Mouse (Mus musculus): Measurements from ENCODE around the gene Fbln1. TPM values are rescaled to one million over a fixed set of nuclear protein-coding genes. Genes with fewer than 3 reads are reported as not detected.

Fbln1 gene
- polyA plus RNA-seq, 1 experiment = 10.9 TPM

DNA sequence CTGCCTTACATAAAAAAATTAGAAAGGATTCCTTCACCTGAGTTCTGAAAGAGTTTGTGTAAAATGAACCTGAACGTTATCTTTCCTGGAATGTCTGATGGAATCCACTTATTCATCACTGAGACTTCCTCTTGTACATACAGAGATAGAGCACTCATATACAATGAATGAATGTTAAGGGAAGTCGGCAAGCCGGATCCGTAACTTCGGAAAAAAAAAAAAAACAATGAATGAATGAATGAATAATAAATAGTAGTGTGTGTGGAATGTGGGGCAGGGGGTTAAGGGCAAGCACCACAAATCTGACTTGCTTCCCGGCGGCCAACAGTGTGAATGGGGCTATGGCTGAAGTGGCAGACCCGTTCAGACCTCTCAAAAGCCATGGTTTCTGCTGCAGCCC lies 28.2 kb upstream of the Fbln1 start:
- no peak for TF ChIP-seq POLR2A (IDR thresholded peaks at IDR 0.05; ENCODE audit: extremely low read depth, insufficient read depth, low read length)
- TF ChIP-seq CTCF (IDR thresholded peaks at IDR 0.05; ENCODE audit: extremely low read depth, insufficient read depth, low read length) = no peak
- Histone ChIP-seq H3K4me1 (ENCODE audit: control insufficient read depth, insufficient read depth, low read length) (no peaks in the 10 kb centered on the region), H3K27ac (ENCODE audit: insufficient read depth, low read length) (no peak overlapping the region), H3K4me3 (ENCODE audit: insufficient read depth, low read length) (no peak overlapping the region)

DNA sequence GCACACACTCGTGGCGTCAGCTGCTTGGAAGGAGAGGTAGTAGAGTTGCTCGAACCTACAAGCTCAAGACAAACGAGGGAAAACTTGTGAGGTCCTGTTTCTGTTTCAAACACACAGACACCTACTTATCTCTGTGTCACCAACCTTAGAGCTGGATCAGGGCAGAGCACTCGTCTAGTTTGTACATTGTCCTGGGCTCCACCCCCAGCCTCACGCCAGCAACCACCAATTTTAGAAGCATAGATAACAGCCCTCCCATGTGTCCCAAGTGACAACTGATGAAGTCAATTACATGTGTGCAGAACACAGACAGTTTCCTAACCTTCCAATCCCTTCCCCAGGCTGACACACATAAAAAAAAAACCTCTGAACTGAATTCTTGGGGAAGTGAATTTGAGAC lies 27.6 kb upstream of the Fbln1 start:
- no peak overlapping the region for H3K4me3 ChIP-seq (ENCODE audit: insufficient read depth, low read length)
- H3K27ac ChIP-seq (ENCODE audit: insufficient read depth, low read length) = no peak overlapping the region
- no peaks in the 10 kb centered on the region for H3K4me1 ChIP-seq (ENCODE audit: control insufficient read depth, insufficient read depth, low read length)
- TF ChIP-seq CTCF (IDR thresholded peaks at IDR 0.05; ENCODE audit: extremely low read depth, insufficient read depth, low read length) = no peak
- TF ChIP-seq POLR2A (IDR thresholded peaks at IDR 0.05; ENCODE audit: extremely low read depth, insufficient read depth, low read length) = no peak

DNA sequence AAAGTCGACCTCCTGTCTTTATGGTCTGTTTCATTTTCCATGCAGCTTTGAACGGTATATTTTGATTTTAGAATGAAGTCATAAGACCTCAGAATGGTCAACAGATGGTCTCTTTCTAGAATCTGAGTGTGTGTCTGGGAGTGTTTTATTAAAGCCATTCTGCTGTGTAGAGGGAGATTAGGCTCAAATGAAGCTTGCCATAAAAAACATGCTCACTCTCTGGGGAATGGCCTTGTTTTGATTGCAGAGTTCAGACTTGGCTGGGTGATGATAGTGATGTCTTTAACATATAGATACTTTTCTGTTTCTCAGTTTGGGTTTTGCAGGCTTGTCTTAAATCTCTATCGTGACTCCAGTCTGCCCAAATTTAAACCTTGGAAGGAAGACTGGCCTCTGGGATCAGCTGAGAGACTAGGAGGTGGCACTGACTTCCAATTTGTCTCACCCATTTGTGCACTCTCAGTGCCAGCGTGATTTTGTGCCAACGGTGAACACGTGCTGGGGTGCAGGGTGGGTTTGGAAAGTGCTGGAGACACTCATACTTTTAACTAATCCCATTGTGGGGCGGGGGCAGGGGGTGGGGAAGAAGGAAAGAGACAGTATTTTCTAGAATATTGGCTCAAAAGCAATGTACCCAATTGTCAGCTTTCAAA lies 26.1 kb upstream of the Fbln1 start:
- TF ChIP-seq CTCF (IDR thresholded peaks at IDR 0.05; ENCODE audit: extremely low read depth, insufficient read depth, low read length) = no peak
- Histone ChIP-seq H3K4me3 (ENCODE audit: insufficient read depth, low read length) (no peak overlapping the region), H3K4me1 (ENCODE audit: control insufficient read depth, insufficient read depth, low read length) (no peaks in the 10 kb centered on the region), H3K27ac (ENCODE audit: insufficient read depth, low read length) (no peak overlapping the region)

DNA sequence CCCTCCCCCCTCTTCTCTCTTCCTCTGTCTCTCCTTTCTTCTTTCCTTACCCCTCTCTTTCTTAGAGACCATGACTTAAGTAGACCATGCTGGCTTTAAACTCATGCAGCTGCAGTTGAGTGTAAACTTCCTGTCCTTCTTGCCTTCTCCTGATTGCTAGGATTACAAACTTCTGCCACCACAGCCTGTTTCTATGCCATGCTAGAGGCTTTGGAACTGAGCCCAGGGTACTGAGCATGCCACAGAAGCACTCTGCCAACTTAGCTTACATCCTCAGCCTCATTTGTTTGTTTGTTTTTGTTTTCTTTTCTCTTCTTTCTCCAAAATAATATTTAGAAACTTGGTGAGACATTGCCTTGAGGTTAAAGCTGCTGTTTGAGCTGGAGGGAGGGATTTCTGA lies 25.4 kb upstream of the Fbln1 start:
- no peak overlapping the region for H3K4me3 ChIP-seq (ENCODE audit: insufficient read depth, low read length)
- TF ChIP-seq CTCF (IDR thresholded peaks at IDR 0.05; ENCODE audit: extremely low read depth, insufficient read depth, low read length) (no peak), POLR2A (IDR thresholded peaks at IDR 0.05; ENCODE audit: extremely low read depth, insufficient read depth, low read length) (no peak)
- H3K4me1 ChIP-seq (ENCODE audit: control insufficient read depth, insufficient read depth, low read length) = no peaks in the 10 kb centered on the region

DNA sequence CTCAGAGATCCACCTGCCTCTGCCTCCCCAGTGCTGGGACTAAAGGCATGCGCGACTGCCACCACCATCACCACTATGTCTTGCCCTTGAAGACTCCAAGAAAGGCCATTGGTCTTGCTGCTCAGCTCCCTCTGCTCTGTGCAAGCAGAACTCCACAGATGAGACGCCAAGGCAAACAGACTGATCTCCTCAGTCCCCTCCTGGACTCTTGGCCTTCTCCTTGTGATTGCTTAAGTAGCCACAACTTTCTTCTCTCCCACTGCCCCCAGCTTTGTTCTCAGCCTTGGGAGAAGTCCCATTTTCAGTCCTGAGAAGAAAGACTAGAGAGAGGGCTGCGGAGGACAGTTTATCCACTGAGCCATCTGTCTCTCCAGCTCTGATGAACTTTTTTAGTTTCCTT lies 23.7 kb upstream of the Fbln1 start:
- no peaks in the 10 kb centered on the region for H3K4me1 ChIP-seq (ENCODE audit: control insufficient read depth, insufficient read depth, low read length)
- H3K4me3 ChIP-seq (ENCODE audit: insufficient read depth, low read length) = no peak overlapping the region
- H3K27ac ChIP-seq (ENCODE audit: insufficient read depth, low read length) = no peak overlapping the region
- TF ChIP-seq POLR2A (IDR thresholded peaks at IDR 0.05; ENCODE audit: extremely low read depth, insufficient read depth, low read length) (no peak), CTCF (IDR thresholded peaks at IDR 0.05; ENCODE audit: extremely low read depth, insufficient read depth, low read length) (no peak)

More for the DNA sequence above, 25.4 kb upstream of the Fbln1 start:
- no peak overlapping the region for H3K27ac ChIP-seq (ENCODE audit: insufficient read depth, low read length)

DNA sequence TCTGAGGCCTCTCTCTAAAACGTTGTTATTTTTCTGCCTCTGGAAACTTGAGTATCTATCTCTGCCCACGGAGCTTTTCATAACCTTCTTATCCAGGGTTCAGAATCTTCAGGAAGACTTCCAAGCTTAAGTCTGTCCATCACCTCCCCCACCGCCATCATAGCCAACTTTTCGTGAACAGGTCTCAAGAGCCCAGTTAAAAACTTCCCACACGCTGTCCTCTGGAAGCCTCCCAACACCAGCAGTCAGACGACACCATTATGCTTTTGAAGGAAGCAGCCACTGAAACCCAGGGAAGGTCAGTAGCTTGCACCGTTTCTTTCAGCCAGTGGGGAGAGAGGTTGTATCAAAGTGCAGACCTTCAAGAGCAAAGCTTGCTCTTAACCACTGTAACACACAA lies 18.8 kb upstream of the Fbln1 start:
- Histone ChIP-seq H3K27ac (ENCODE audit: insufficient read depth, low read length) (no peak overlapping the region), H3K4me1 (ENCODE audit: control insufficient read depth, insufficient read depth, low read length) (no peaks in the 10 kb centered on the region), H3K4me3 (ENCODE audit: insufficient read depth, low read length) (no peak overlapping the region)
- no peak for TF ChIP-seq CTCF (IDR thresholded peaks at IDR 0.05; ENCODE audit: extremely low read depth, insufficient read depth, low read length)
- no peak for TF ChIP-seq POLR2A (IDR thresholded peaks at IDR 0.05; ENCODE audit: extremely low read depth, insufficient read depth, low read length)

DNA sequence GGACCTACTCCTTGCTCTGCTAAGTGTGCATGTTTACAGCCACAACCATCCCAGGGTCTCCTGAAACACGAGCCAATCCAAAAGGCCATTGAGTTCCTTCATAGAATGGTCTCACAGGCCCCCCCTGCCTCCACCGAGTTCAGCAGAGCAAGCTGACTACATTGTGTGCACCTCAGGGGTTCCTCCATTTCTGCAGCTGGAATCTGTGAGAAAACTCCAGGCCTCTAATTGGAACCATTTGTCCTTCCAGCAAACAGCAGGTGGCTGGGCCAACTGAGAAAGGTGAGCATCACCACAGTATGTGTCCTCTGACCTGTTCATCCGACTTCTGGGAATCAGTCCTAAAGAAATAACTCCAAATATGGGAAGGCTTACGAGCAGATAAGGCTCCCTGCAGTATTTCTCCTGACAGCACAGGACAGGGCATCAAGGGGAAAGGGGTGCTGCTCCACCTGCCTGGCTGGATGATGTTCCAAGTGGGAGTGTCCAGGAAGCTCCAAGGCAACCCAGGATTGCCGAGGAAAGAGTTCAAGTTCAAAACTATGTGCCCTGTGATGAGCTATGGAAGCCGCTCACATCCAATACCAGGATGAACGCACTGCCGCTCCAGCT lies 17.5 kb upstream of the Fbln1 start:
- H3K27ac ChIP-seq (ENCODE audit: insufficient read depth, low read length) = no peak overlapping the region
- no peak for TF ChIP-seq CTCF (IDR thresholded peaks at IDR 0.05; ENCODE audit: extremely low read depth, insufficient read depth, low read length)
- TF ChIP-seq POLR2A (IDR thresholded peaks at IDR 0.05; ENCODE audit: extremely low read depth, insufficient read depth, low read length) = no peak
- H3K4me1 ChIP-seq (ENCODE audit: control insufficient read depth, insufficient read depth, low read length) = no peaks in the 10 kb centered on the region
- H3K4me3 ChIP-seq (ENCODE audit: insufficient read depth, low read length) = no peak overlapping the region

DNA sequence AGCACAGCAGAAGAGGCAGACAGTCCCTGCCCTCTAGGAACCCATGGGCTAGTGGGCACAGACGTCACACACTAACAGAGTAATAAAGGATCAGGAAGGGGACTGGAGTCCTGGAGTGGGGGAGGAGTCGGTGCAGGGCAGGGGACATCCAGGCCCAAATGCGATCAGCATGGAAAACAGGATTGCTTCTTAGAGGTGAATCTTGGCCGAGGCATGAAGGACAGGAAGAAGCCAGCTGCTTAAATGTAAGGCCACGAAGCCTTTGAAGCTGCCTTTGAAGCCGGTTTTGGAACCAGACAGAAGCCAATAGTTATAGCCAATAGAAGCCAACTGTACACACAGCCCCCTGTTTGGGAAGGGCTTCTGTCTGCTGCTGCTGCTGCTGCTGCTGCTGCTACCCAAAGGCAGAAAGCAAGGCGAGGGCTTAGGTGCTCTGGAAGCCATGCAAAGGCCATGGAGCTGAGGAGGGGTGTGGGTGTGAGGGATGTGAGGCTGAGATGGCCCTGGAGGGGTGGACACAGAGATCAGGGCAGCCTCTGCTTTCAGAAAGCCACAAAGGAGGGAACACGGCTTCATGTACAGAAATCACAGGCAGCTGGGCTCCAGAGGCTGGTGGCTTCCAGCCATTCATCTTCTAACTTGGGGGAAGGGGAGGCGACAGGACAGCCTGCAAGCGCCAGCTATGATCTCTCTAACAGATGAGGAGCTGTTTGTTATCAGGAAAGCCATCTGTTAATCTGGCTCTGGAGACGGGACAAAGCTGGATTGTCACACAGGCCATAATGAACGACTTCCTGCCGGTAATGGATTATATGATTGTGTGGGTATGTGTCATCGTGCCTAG lies 5.1 kb upstream of the Fbln1 start:
- no peak for TF ChIP-seq POLR2A (IDR thresholded peaks at IDR 0.05; ENCODE audit: extremely low read depth, insufficient read depth, low read length)
- TF ChIP-seq CTCF (IDR thresholded peaks at IDR 0.05; ENCODE audit: extremely low read depth, insufficient read depth, low read length) = no peak
- H3K4me1 ChIP-seq (ENCODE audit: control insufficient read depth, insufficient read depth, low read length) = no peaks in the 10 kb centered on the region
- H3K4me3 ChIP-seq (ENCODE audit: insufficient read depth, low read length) = no peak overlapping the region
- no peak overlapping the region for H3K27ac ChIP-seq (ENCODE audit: insufficient read depth, low read length)

DNA sequence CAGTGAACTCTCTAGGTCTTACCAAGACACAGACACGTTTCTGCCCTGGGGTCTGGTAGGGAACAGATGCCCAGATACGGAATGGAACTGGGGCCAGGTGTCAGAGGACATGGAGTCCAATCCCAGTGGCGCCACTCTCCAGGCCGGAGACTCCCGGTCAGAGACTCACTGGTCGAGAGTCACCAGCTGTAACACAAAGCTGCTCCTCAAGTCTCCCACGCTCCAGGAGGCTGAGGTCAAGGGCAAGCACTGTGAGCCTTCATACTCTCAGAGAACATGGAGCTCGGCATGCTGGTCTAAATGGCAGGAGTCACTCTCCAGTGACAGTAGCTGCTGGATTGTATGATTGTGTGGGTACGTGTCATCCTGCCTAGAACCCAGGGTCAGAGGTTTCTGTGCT lies 3.5 kb upstream of the Fbln1 start:
- TF ChIP-seq POLR2A (IDR thresholded peaks at IDR 0.05; ENCODE audit: extremely low read depth, insufficient read depth, low read length) (no peak), CTCF (IDR thresholded peaks at IDR 0.05; ENCODE audit: extremely low read depth, insufficient read depth, low read length) (no peak)
- Histone ChIP-seq H3K4me1 (ENCODE audit: control insufficient read depth, insufficient read depth, low read length) (no peaks in the 10 kb centered on the region), H3K27ac (ENCODE audit: insufficient read depth, low read length) (no peak overlapping the region), H3K4me3 (ENCODE audit: insufficient read depth, low read length) (no peak overlapping the region)

DNA sequence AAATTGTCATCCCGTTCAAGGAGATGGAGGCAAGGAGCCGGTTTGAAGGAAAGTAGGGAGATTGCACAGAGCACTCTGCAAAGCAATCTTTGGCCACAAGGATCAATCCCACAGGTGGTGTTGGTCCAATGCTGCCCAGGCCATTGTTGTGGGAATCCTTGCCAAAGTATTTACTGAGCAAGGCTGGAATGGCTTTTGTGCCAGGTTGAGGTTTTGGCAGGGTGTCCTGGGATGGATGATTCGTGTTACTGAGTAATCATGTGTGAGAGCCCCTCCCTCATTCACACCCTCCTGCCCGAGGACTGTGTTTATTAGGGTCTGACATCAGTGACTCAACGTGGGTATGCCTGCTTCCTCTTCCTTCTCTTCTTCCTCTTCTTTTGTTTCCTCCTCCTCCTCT lies 3.0 kb upstream of the Fbln1 start:
- Histone ChIP-seq H3K4me3 (ENCODE audit: insufficient read depth, low read length) (no peak overlapping the region), H3K4me1 (ENCODE audit: control insufficient read depth, insufficient read depth, low read length) (no peaks in the 10 kb centered on the region), H3K27ac (ENCODE audit: insufficient read depth, low read length) (no peak overlapping the region)
- no peak for TF ChIP-seq CTCF (IDR thresholded peaks at IDR 0.05; ENCODE audit: extremely low read depth, insufficient read depth, low read length)

Data from cortical plate, adult 2 months (tissue).